Mouse (Mus musculus) limb, embryonic 14.5 days (tissue): ENCODE measurements at regions not wholly inside any gene's neighbourhood (a gene's known extent, or its start where the extent isn't known, plus 50 kb on each side); places are given as distances from the start of the nearest gene placed in this dataset.
A peak's percentile ranks its signal among the peaks of the same experiment; 100 is the strongest.

Experiments
- ATAC-seq: fragments of 200-750 bp; cut with Nextera tagmentation; 2 replicates; pipeline ENCODE4 v1.8.0; 2017; ENCODE audit warnings: low read depth, moderate number of reproducible peaks, moderate TSS enrichment; ENCODE audit not compliant: low FRiP score
- DNase-seq: peaks from one replicate; pipeline ENCODE4 v3.0.0-alpha.2; 2015; ENCODE audit warnings: low spot score
- H3K27ac ChIP-seq: fragments of 300-500 bp; sonication (generic); replicated peaks from 2 replicates; pipeline ENCODE4 v1.5.1; 2014; ENCODE audit warnings: low read depth, mild to moderate bottlenecking, low read length, moderate library complexity, mixed read lengths
- H3K27me3 ChIP-seq: fragments of 300-500 bp; sonication (generic); 2 replicates; pipeline ENCODE4 v1.6.1; 2014; ENCODE audit warnings: low read length, mixed read lengths; ENCODE audit not compliant: control insufficient read depth, insufficient read depth
- H3K36me3 ChIP-seq: fragments of 300-500 bp; sonication (generic); 2 replicates; pipeline ENCODE4 v1.6.1; 2014; ENCODE audit warnings: mild to moderate bottlenecking, low read length, moderate library complexity, mixed read lengths; ENCODE audit not compliant: control insufficient read depth, insufficient read depth
- H3K4me1 ChIP-seq: fragments of 300-500 bp; sonication (generic); 2 replicates; pipeline ENCODE4 v1.6.1; 2014; ENCODE audit warnings: antibody characterized with exemption, low read length, mixed read lengths; ENCODE audit not compliant: control insufficient read depth, insufficient read depth
- H3K4me2 ChIP-seq: fragments of 300-500 bp; sonication (generic); replicated peaks from 2 replicates; pipeline ENCODE4 v1.6.1; 2014; ENCODE audit warnings: low read depth, mild to moderate bottlenecking, low read length, moderate library complexity; ENCODE audit not compliant: severe bottlenecking
- H3K4me3 ChIP-seq: fragments of 300-500 bp; sonication (generic); replicated peaks from 2 replicates; pipeline ENCODE4 v1.5.1; 2014; ENCODE audit warnings: low read length
- H3K9ac ChIP-seq: fragments of 300-500 bp; sonication (generic); 2 replicates; pipeline ENCODE4 v1.6.1; 2014; ENCODE audit warnings: mild to moderate bottlenecking, low read depth, low read length, moderate library complexity; ENCODE audit not compliant: severe bottlenecking
- H3K9me3 ChIP-seq: fragments of 300-500 bp; sonication (generic); 2 replicates; pipeline ENCODE4 v1.6.1; 2016; ENCODE audit warnings: low read length; ENCODE audit not compliant: control insufficient read depth
- POLR2A ChIP-seq: fragments of 200-500 bp; IDR thresholded peaks from 2 replicates; pipeline ENCODE4 v1.8.0; 2012; ENCODE audit warnings: inconsistent platforms, mild to moderate bottlenecking, moderate library complexity, borderline replicate concordance; ENCODE audit not compliant: insufficient read depth, insufficient read length; ENCODE audit errors: extremely low read depth
- WGBS: fragments of 180-500 bp; shearing (Covaris S2); extraction: QIAGEN DNeasy Blood & Tissue Kit; methylation state at CpG from one replicate; pipeline ENCODE4 v1.1.7; 2014; 5-methylcytosine and 5-hydroxymethylcytosine counted together

DNA sequence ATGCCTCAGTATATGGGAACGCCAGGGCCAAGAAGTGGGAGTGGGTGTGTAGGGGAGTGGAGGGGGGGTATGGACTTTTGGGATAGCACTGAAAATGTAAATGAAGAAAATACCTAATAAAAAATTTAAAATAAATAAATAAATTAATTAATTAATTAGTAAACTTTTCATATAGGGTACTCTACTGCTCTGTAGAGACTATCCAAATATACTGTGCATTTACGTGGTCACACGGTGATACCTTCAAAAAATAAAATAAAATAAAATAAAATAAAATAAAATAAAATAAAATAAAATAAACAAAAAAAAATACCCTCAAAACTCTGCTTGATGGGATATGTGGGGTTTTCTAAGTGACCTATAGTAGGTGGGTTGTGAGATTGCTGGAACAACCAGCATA lies 479.2 kb upstream of the Atp2b1 start:
- Histone ChIP-seq H3K9ac (no peak overlapping the region), H3K27ac (no peak overlapping the region), H3K36me3 (no peaks in the 10 kb centered on the region), H3K4me1 (no peaks in the 10 kb centered on the region), H3K27me3 (no peaks in the 10 kb centered on the region), H3K4me3 (no peak overlapping the region), H3K9me3 (no peaks in the 10 kb centered on the region), H3K4me2 (no peak overlapping the region)
- no peak for TF ChIP-seq POLR2A
- ATAC-seq (no peak), DNase-seq (no peak)
- WGBS = 97% methylated on average over 3 of the region's 3 CpGs

DNA sequence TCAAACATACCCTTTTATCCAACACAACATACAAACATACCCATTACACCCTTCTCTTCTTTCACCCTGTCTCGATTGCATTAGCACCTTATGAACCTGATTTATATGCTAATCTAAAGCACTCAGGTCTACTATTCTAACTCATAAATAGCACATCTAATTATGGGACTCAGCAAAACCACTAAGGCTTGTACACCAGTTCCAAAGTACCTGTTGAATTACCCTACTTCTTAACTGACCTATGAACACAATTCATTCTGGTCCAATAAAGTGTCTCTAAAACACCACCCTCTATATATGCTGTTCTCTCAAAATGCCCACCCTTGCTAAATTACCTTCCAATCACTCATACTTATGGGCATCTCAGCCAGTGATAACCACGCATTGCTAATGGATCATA lies 452.7 kb upstream of the Atp2b1 start:
- H3K27ac ChIP-seq = no peak overlapping the region
- DNase-seq (no peak), ATAC-seq (no peak)
- H3K4me1 ChIP-seq = no peaks in the 10 kb centered on the region
- no peaks in the 10 kb centered on the region for H3K9me3 ChIP-seq
- WGBS = 79% methylated on average over 2 of the region's 2 CpGs
- no peak overlapping the region for H3K9ac ChIP-seq
- no peak overlapping the region for H3K4me3 ChIP-seq
- no peak overlapping the region for H3K4me2 ChIP-seq
- H3K36me3 ChIP-seq = no peaks in the 10 kb centered on the region
- H3K27me3 ChIP-seq = no peaks in the 10 kb centered on the region
- no peak for TF ChIP-seq POLR2A

DNA sequence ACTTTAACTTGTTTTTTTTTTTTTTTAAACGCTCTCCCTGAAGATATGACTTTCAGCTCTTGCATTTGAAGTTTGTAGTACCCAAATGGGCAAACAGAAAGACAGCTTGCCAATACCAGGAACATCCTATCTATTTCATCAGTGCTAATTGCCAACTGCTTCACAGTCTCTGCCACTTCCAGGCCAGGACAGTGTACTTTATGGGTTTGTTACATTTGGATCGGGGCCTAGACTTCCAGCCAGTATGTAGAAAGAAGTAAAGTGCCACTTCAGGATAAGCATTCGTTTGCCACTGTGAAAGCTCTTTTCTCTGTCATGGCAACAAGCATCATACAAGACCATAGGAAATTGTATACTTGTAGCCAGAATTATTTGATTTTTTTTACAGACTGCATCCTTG lies 439.6 kb upstream of the Atp2b1 start:
- ATAC-seq (no peak), DNase-seq (no peak)
- no peak overlapping the region for H3K4me2 ChIP-seq
- H3K4me1 ChIP-seq = no peaks in the 10 kb centered on the region
- H3K9ac ChIP-seq = no peak overlapping the region
- no peaks in the 10 kb centered on the region for H3K36me3 ChIP-seq
- H3K27me3 ChIP-seq = no peaks in the 10 kb centered on the region
- H3K27ac ChIP-seq = no peak overlapping the region
- no peaks in the 10 kb centered on the region for H3K9me3 ChIP-seq
- no peak for TF ChIP-seq POLR2A
- 78% methylated on average over 3 of the region's 3 CpGs for WGBS
- no peak overlapping the region for H3K4me3 ChIP-seq

DNA sequence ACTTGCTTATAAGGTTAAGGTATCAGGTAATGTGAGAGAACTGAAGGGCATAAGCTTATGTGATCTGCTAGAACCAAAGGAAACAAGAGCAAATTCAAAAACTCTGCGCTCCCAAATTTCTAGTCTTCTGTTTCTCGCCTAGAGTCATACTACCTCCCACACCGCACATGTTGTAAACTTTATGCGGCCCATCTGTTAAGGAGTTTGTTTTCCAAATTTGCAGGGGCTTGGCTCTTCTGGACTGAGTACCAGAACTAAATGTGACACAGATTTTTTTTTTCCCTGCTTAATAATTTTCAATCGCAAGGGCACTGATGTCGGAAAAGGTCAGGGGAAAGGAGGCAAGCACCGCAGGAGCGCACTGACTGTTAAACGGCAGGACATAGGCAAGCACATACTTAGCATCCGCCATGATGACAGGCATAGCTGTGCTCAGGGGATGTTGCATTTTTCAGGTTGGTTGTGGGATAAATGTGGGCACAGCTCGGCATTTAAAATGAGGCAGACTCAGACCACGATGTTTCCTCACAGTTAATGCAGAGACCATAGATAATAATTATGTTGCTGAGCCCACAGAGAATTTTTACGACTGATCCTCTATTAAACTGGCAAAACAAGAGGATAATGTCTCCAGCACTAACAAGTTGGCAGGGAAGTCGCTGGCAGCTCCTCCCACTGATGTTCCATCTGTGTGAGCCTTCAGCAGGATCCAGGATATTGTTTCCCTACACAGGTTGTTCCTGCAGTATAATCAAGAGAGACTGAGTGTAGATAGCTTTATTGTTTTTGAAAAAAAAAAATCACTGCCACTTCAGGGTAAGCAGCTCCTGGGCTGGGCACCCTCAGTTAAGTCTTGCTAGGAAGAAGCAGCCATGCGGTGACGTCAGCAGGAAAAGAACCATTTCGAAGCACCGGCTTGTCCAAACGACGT lies 428.2 kb upstream of the Atp2b1 start:
- Histone ChIP-seq H3K9ac (no peak overlapping the region), H3K27ac (no peak overlapping the region), H3K9me3 (no peaks in the 10 kb centered on the region), H3K4me3 (no peak overlapping the region), H3K36me3 (no peaks in the 10 kb centered on the region), H3K4me1 (peaks cover 13% of the 10 kb centered on the region), H3K27me3 (no peaks in the 10 kb centered on the region), H3K4me2 (peak overlapping the region; percentile 31)
- DNase-seq (no peak), ATAC-seq (peak; percentile 23; the same call in 1 of the 2 replicates)
- no peak for TF ChIP-seq POLR2A
- 37% methylated on average over 20 of the region's 20 CpGs for WGBS

DNA sequence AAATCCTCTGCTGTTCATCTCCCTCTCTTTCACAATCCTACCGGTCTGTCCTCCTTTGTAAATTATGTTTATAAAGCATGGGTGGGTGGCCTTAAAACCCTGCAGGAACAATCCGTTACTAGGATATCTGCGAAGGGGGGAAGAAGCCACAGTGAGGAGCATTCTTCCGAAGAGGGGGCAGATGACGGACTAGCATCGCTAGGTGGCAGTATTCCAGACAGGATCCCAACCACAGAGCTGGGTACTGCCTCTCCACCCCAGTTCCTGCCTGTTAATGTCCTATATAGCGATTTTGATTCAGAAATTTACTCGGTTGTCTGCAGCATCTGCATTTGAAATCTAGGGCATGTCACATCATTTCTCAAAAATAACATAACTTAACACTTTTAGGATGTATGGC lies 419.9 kb upstream of the Atp2b1 start:
- Histone ChIP-seq H3K9me3 (no peaks in the 10 kb centered on the region), H3K4me3 (no peak overlapping the region), H3K4me1 (no peaks in the 10 kb centered on the region), H3K9ac (no peak overlapping the region), H3K27me3 (no peaks in the 10 kb centered on the region), H3K4me2 (no peak overlapping the region), H3K27ac (no peak overlapping the region), H3K36me3 (no peaks in the 10 kb centered on the region)
- TF ChIP-seq POLR2A = no peak
- ATAC-seq = no peak
- 20% methylated on average over 8 of the region's 8 CpGs for WGBS
- DNase-seq = peak; percentile 71

DNA sequence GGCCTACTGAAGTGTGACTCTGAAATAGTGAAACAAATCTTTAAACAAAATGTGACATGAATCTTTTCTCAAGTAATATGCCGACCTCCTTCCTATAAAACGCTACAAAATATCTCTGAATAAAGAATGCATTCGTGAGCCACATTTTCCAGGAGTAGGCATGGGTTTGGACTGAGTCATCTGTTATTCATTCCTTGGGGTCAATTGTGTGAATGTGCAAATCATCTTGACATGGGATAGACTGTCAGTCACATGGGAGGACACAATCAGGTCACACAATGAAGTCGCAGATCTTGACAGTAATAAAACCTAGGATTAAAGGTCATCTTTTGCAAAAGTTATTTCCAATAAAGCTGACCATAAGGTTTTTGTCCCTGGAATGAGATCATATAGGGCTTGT lies 418.0 kb upstream of the Atp2b1 start:
- Histone ChIP-seq H3K9me3 (no peaks in the 10 kb centered on the region), H3K4me3 (no peak overlapping the region), H3K4me1 (no peaks in the 10 kb centered on the region), H3K9ac (no peak overlapping the region), H3K27me3 (no peaks in the 10 kb centered on the region), H3K27ac (no peak overlapping the region), H3K4me2 (no peak overlapping the region), H3K36me3 (no peaks in the 10 kb centered on the region)
- no peak for ATAC-seq
- no peak for DNase-seq
- no peak for TF ChIP-seq POLR2A
- 67% methylated on average over 4 of the region's 4 CpGs for WGBS
